Mouse (Mus musculus) liver, embryonic 15.5 days (tissue): ENCODE results near the gene Gm42417. TPM values are rescaled to one million over a fixed set of nuclear protein-coding genes. Genes with fewer than 3 reads are reported as not detected.

ENCODE experiments used
- ATAC-seq: fragments of 200-750 bp; cut with Nextera tagmentation; 2 replicates; pipeline ENCODE4 v1.8.0; 2017; ENCODE audit warnings: moderate number of reproducible peaks, mild to moderate bottlenecking, moderate library complexity; ENCODE audit not compliant: insufficient read depth
- H3K27ac ChIP-seq: fragments of 300-500 bp; sonication (generic); replicated peaks from 2 replicates; pipeline ENCODE4 v1.5.1; 2015; ENCODE audit warnings: mild to moderate bottlenecking, inconsistent platforms
- H3K27me3 ChIP-seq: fragments of 300-500 bp; sonication (generic); 2 replicates; pipeline ENCODE4 v1.6.1; 2015; ENCODE audit warnings: mild to moderate bottlenecking, inconsistent platforms
- H3K36me3 ChIP-seq: fragments of 300-500 bp; sonication (generic); replicated peaks from 2 replicates; pipeline ENCODE4 v1.6.1; 2015; ENCODE audit warnings: moderate library complexity, mild to moderate bottlenecking, inconsistent platforms
- H3K4me1 ChIP-seq: fragments of 300-500 bp; sonication (generic); replicated peaks from 2 replicates; pipeline ENCODE4 v1.6.1; 2015; ENCODE audit warnings: inconsistent platforms
- H3K4me2 ChIP-seq: fragments of 300-500 bp; sonication (generic); 2 replicates; pipeline ENCODE4 v1.6.1; 2015; ENCODE audit warnings: moderate library complexity, mild to moderate bottlenecking, inconsistent platforms
- H3K4me3 ChIP-seq: fragments of 300-500 bp; sonication (generic); replicated peaks from 2 replicates; pipeline ENCODE4 v1.5.1; 2015; ENCODE audit warnings: mild to moderate bottlenecking, inconsistent platforms
- H3K9ac ChIP-seq: fragments of 300-500 bp; sonication (generic); 2 replicates; pipeline ENCODE4 v1.6.1; 2015; ENCODE audit warnings: moderate library complexity, mild to moderate bottlenecking, inconsistent platforms
- H3K9me3 ChIP-seq: fragments of 300-500 bp; sonication (generic); replicated peaks from 2 replicates; pipeline ENCODE4 v1.6.1; 2016; ENCODE audit warnings: inconsistent platforms
- WGBS: fragments of 180-500 bp; shearing (Covaris S2); methylation state at CpG from one replicate; pipeline ENCODE4 v1.1.7; 2015; ENCODE audit warnings: mixed read lengths; ENCODE audit not compliant: insufficient replicate concordance; 5-methylcytosine and 5-hydroxymethylcytosine counted together
- polyA plus RNA-seq: library from polyadenylated mRNA; unstranded; fragments of >200 nt; fragmentation: Nextera tagmentation; extraction: Ambion mirVana; gene quantifications from 2 replicates; pipeline ENCODE4 v1.2.1, GENCODE M21; 2015

Gene Gm42417
- polyA plus RNA-seq, 1 experiment from 2014 or later = not detected

GRCm38 (mm10) chr1:36530962-36531361, 8.3 kb downstream of the Gm42417 start:
- 80% methylated on average over 7 of the region's 7 CpGs for WGBS
- Histone ChIP-seq H3K36me3 (peaks cover 4% of the 10 kb centered on the region; the same call in 1 of the 2 replicates), H3K27ac (no peak overlapping the region), H3K4me3 (no peak overlapping the region), H3K9me3 (no peaks in the 10 kb centered on the region), H3K4me2 (no peak overlapping the region), H3K9ac (no peak overlapping the region), H3K27me3 (no peaks in the 10 kb centered on the region), H3K4me1 (peaks cover 13% of the 10 kb centered on the region)
- ATAC-seq = no peak

- Histone ChIP-seq H3K9me3 (no peaks in the 10 kb centered on the region), H3K27me3 (no peaks in the 10 kb centered on the region), H3K27ac (no peak overlapping the region), H3K36me3 (peaks cover 9% of the 10 kb centered on the region), H3K4me2 (no peak overlapping the region), H3K4me1 (peaks cover 15% of the 10 kb centered on the region), H3K9ac (no peak overlapping the region), H3K4me3 (no peak overlapping the region)
- no peak for ATAC-seq
- 77% methylated on average over 8 of the region's 8 CpGs for WGBS
Measured at GRCm38 (mm10) chr1:36530485-36530884, 8.7 kb downstream of the Gm42417 start.

GRCm38 (mm10) chr1:36529875-36530274, 9.4 kb downstream of the Gm42417 start:
- no peak for ATAC-seq
- Histone ChIP-seq H3K36me3 (peaks cover 15% of the 10 kb centered on the region), H3K9me3 (no peaks in the 10 kb centered on the region), H3K4me1 (peaks cover 15% of the 10 kb centered on the region), H3K4me3 (no peak overlapping the region), H3K27ac (no peak overlapping the region), H3K4me2 (no peak overlapping the region), H3K27me3 (no peaks in the 10 kb centered on the region), H3K9ac (no peak overlapping the region)
- 79% methylated on average over 4 of the region's 4 CpGs for WGBS

- peaks cover 15% of the 10 kb centered on the region for H3K4me1 ChIP-seq
- peaks cover 18% of the 10 kb centered on the region for H3K36me3 ChIP-seq
- H3K4me3 ChIP-seq = no peak overlapping the region
- H3K9ac ChIP-seq = no peak overlapping the region
- no peak for ATAC-seq
- H3K4me2 ChIP-seq = no peak overlapping the region
- no peak overlapping the region for H3K27ac ChIP-seq
- H3K27me3 ChIP-seq = no peaks in the 10 kb centered on the region
- no peaks in the 10 kb centered on the region for H3K9me3 ChIP-seq
- 76% methylated on average over 4 of the region's 4 CpGs for WGBS
Measured at GRCm38 (mm10) chr1:36529274-36529673, 10.0 kb downstream of the Gm42417 start.

- 36% methylated on average over 1 of the region's 1 CpGs for WGBS
- Histone ChIP-seq H3K4me3 (no peak overlapping the region), H3K27me3 (no peaks in the 10 kb centered on the region), H3K27ac (no peak overlapping the region), H3K4me1 (peaks cover 15% of the 10 kb centered on the region), H3K36me3 (peaks cover 25% of the 10 kb centered on the region), H3K9me3 (no peaks in the 10 kb centered on the region), H3K9ac (no peak overlapping the region), H3K4me2 (no peak overlapping the region)
- no peak for ATAC-seq
Measured at GRCm38 (mm10) chr1:36528351-36528750, 10.9 kb downstream of the Gm42417 start.

GRCm38 (mm10) chr1:36526903-36527302, 12.3 kb downstream of the Gm42417 start:
- no peaks in the 10 kb centered on the region for H3K9me3 ChIP-seq
- ATAC-seq = no peak
- 81% methylated on average over 10 of the region's 10 CpGs for WGBS
- H3K4me1 ChIP-seq = peaks cover 15% of the 10 kb centered on the region
- H3K4me2 ChIP-seq = no peak overlapping the region
- H3K27me3 ChIP-seq = no peaks in the 10 kb centered on the region
- H3K36me3 ChIP-seq = peaks cover 40% of the 10 kb centered on the region
- H3K27ac ChIP-seq = no peak overlapping the region
- H3K4me3 ChIP-seq = no peak overlapping the region
- no peak overlapping the region for H3K9ac ChIP-seq

- Histone ChIP-seq H3K4me1 (peaks cover 15% of the 10 kb centered on the region), H3K9ac (no peak overlapping the region), H3K36me3 (peaks cover 51% of the 10 kb centered on the region), H3K27ac (no peak overlapping the region), H3K9me3 (no peaks in the 10 kb centered on the region), H3K27me3 (no peaks in the 10 kb centered on the region), H3K4me3 (no peak overlapping the region), H3K4me2 (no peak overlapping the region)
- 81% methylated on average over 12 of the region's 12 CpGs for WGBS
- ATAC-seq = no peak
Measured at GRCm38 (mm10) chr1:36525774-36526173, 13.5 kb downstream of the Gm42417 start.

- no peak overlapping the region for H3K27ac ChIP-seq
- no peak for ATAC-seq
- WGBS = 82% methylated on average over 5 of the region's 5 CpGs
Measured at GRCm38 (mm10) chr1:36524058-36524457, 15.2 kb downstream of the Gm42417 start.

GRCm38 (mm10) chr1:36523332-36524013, 15.8 kb downstream of the Gm42417 start:
- no peak overlapping the region for H3K4me2 ChIP-seq
- WGBS = 79% methylated on average over 9 of the region's 9 CpGs
- no peak overlapping the region for H3K9ac ChIP-seq
- H3K27ac ChIP-seq = no peak overlapping the region
- H3K4me1 ChIP-seq = peaks cover 15% of the 10 kb centered on the region
- H3K4me3 ChIP-seq = no peak overlapping the region
- H3K36me3 ChIP-seq = peaks cover 70% of the 10 kb centered on the region
- no peaks in the 10 kb centered on the region for H3K27me3 ChIP-seq
- no peaks in the 10 kb centered on the region for H3K9me3 ChIP-seq
- no peak for ATAC-seq

More at GRCm38 (mm10) chr1:36524058-36524457, 15.2 kb downstream of the Gm42417 start:
- H3K9ac ChIP-seq = no peak overlapping the region
- H3K36me3 ChIP-seq = peaks cover 64% of the 10 kb centered on the region
- H3K4me1 ChIP-seq = peaks cover 15% of the 10 kb centered on the region
- no peak overlapping the region for H3K4me3 ChIP-seq
- H3K9me3 ChIP-seq = no peaks in the 10 kb centered on the region
- H3K27me3 ChIP-seq = no peaks in the 10 kb centered on the region
- H3K4me2 ChIP-seq = no peak overlapping the region

GRCm38 (mm10) chr1:36522210-36522609, 17.0 kb downstream of the Gm42417 start:
- Histone ChIP-seq H3K4me2 (no peak overlapping the region), H3K9ac (no peak overlapping the region), H3K4me3 (no peak overlapping the region), H3K36me3 (peaks cover 75% of the 10 kb centered on the region), H3K4me1 (peaks cover 10% of the 10 kb centered on the region; the same call in 1 of the 2 replicates), H3K9me3 (no peaks in the 10 kb centered on the region), H3K27ac (no peak overlapping the region), H3K27me3 (no peaks in the 10 kb centered on the region)
- WGBS = 85% methylated on average over 7 of the region's 7 CpGs
- ATAC-seq = no peak

- Histone ChIP-seq H3K27ac (no peak overlapping the region), H3K36me3 (peaks cover 68% of the 10 kb centered on the region), H3K27me3 (no peaks in the 10 kb centered on the region), H3K4me3 (no peak overlapping the region), H3K9me3 (no peaks in the 10 kb centered on the region), H3K9ac (no peak overlapping the region), H3K4me2 (no peak overlapping the region), H3K4me1 (peaks cover 4% of the 10 kb centered on the region)
- ATAC-seq = no peak
- 69% methylated on average over 11 of the region's 11 CpGs for WGBS
Measured at GRCm38 (mm10) chr1:36519626-36520025, 19.6 kb downstream of the Gm42417 start.

- Histone ChIP-seq H3K9me3 (no peaks in the 10 kb centered on the region), H3K27me3 (no peaks in the 10 kb centered on the region), H3K9ac (no peak overlapping the region), H3K27ac (no peak overlapping the region), H3K4me3 (no peak overlapping the region), H3K36me3 (peaks cover 59% of the 10 kb centered on the region), H3K4me1 (peaks cover 17% of the 10 kb centered on the region), H3K4me2 (no peak overlapping the region)
- no peak for ATAC-seq
- WGBS = 65% methylated on average over 3 of the region's 3 CpGs
Measured at GRCm38 (mm10) chr1:36518259-36518658, 21.0 kb downstream of the Gm42417 start.
